Mouse (Mus musculus): ENCODE data around the gene Gsto1. TPM values are rescaled to one million over a fixed set of nuclear protein-coding genes. Genes with fewer than 3 reads are reported as not detected.

The Gsto1 gene
- total RNA-seq, 4 experiments from 2014 or later = 63.2 to 81.2 (median 73.3) TPM

Other genes with a start within 250 kb of the Gsto1 start
- not detected for gene Col17a1, start 162.9 kb upstream of the Gsto1 start, total RNA-seq (2022)
- gene Sfr1, start 123.3 kb upstream of the Gsto1 start, total RNA-seq (2022) = 10 to 100 TPM; 73.4 to 86.9 (median 77.6) TPM
- gene Gsto2, start 10.6 kb downstream of the Gsto1 start, total RNA-seq (2022) = 1 to 10 TPM; 1.0 to 3.4 (median 1.9) TPM
- not detected for gene Cfap43, start 64.3 kb downstream of the Gsto1 start, total RNA-seq (2022)
- 10 to 100 TPM; 12.4 to 23.1 (median 17.1) TPM for gene Itprip, start 64.3 kb downstream of the Gsto1 start, total RNA-seq (2022)
- under 1 TPM in 3 of 4 experiments, not detected in 1; 0.07 to 0.12 (median 0.11) TPM for gene Cfap58, start 82.7 kb downstream of the Gsto1 start, total RNA-seq (2022)

All from adrenal gland, adult 8-10 months (tissue).